Mouse (Mus musculus) liver, adult 2 months (tissue): ENCODE data around the gene Trabd2b. TPM values are rescaled to one million over a fixed set of nuclear protein-coding genes. Genes with fewer than 3 reads are reported as not detected.

Experiments
- DNase-seq: peaks from one replicate; pipeline ENCODE4 v3.0.0-alpha.2; 2011; ENCODE audit warnings: low read depth, low spot score; ENCODE audit errors: extremely low read depth
- H3K27ac ChIP-seq: fragments of 200-500 bp; replicated peaks from 2 replicates; pipeline ENCODE4 v1.5.1; 2012; ENCODE audit warnings: low read depth, mild to moderate bottlenecking, control low read depth, inconsistent platforms, low read length; ENCODE audit not compliant: insufficient read depth
- H3K27me3 ChIP-seq: fragments of 200-500 bp; 2 replicates; pipeline ENCODE4 v1.6.1; 2012; ENCODE audit warnings: mild to moderate bottlenecking, moderate library complexity, low read length, inconsistent platforms; ENCODE audit not compliant: control insufficient read depth, insufficient read depth
- H3K36me3 ChIP-seq: fragments of 200-500 bp; 2 replicates; pipeline ENCODE4 v1.6.1; 2012; ENCODE audit warnings: low read length, inconsistent platforms; ENCODE audit not compliant: control insufficient read depth, insufficient read depth
- H3K4me1 ChIP-seq: fragments of 200-500 bp; 2 replicates; pipeline ENCODE4 v1.6.1; 2011; ENCODE audit warnings: low read length; ENCODE audit not compliant: control insufficient read depth, insufficient read depth
- H3K4me3 ChIP-seq: fragments of 200-500 bp; 2 replicates; pipeline ENCODE4 v1.5.1; 2011; ENCODE audit warnings: low read depth, mild to moderate bottlenecking, control low read depth, low read length, moderate library complexity; ENCODE audit not compliant: insufficient read depth
- H3K79me2 ChIP-seq: fragments of 200-500 bp; 2 replicates; pipeline ENCODE4 v1.6.1; 2012; ENCODE audit warnings: inconsistent platforms, mild to moderate bottlenecking, low read length, moderate library complexity; ENCODE audit not compliant: control insufficient read depth, insufficient read depth
- H3K9ac ChIP-seq: fragments of 200-500 bp; 2 replicates; pipeline ENCODE4 v1.6.1; 2012; ENCODE audit warnings: low read depth, mild to moderate bottlenecking, control low read depth, inconsistent platforms, low read length
- CTCF ChIP-seq: fragments of 200-500 bp; IDR thresholded peaks from 2 replicates; pipeline ENCODE4 v1.5.1; 2011; ENCODE audit warnings: low read depth, low read length, control low read depth
- POLR2A ChIP-seq: fragments of 200-500 bp; IDR thresholded peaks from 2 replicates; pipeline ENCODE4 v1.6.1; 2011; ENCODE audit warnings: low read length, control low read depth; ENCODE audit not compliant: insufficient read depth; ENCODE audit errors: extremely low read depth
- WGBS: fragments of 180-500 bp; shearing (Covaris S2); methylation state at CpG from one replicate; pipeline ENCODE4 v1.1.7; 2018; 5-methylcytosine and 5-hydroxymethylcytosine counted together
- polyA plus RNA-seq: library from polyadenylated mRNA; depleted of rRNA; stranded (reverse); fragments of >200 nt; gene quantifications from 2 replicates; pipeline ENCODE4 v1.2.3, GENCODE M21; 2012
- total RNA-seq: library from RNA; depleted of rRNA; stranded (reverse); fragments of >200 nt; gene quantifications from 2 replicates; pipeline ENCODE4 v1.2.3, GENCODE M21; 2014

Gene Trabd2b
- total and polyA plus RNA-seq, 2 experiments: 0.09 to 0.10 TPM

DNA sequence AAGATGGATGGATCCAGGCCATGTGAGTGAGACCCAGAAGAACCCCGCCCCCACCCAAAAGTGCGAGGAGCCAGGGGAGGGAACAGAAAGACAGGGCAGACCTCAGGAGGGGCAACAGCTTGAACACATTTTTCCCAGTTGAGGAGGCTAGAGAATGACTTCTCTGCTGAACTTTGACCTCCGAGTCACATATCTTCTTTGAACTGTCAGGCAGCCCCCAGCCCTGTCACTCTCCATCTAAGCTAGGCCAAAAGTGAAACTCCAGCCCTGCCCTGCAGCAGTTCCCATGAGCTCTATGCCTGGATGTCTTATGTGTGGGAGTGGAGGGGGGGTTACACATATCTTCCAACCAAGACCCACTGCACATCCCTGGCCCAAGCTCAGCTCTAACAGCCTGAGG is 244.5 kb downstream of the Trabd2b start:
- Histone ChIP-seq H3K4me3 (no peak overlapping the region), H3K27me3 (peaks cover 3% of the 10 kb centered on the region; the same call in 1 of the 2 replicates), H3K36me3 (no peaks in the 10 kb centered on the region), H3K4me1 (no peaks in the 10 kb centered on the region), H3K9ac (no peak overlapping the region), H3K79me2 (no peaks in the 10 kb centered on the region), H3K27ac (no peak overlapping the region)
- no peak for DNase-seq
- no peak for TF ChIP-seq POLR2A
- no peak for TF ChIP-seq CTCF
- 68% methylated on average over 3 of the region's 3 CpGs for whole genome bisulfite sequencing

DNA sequence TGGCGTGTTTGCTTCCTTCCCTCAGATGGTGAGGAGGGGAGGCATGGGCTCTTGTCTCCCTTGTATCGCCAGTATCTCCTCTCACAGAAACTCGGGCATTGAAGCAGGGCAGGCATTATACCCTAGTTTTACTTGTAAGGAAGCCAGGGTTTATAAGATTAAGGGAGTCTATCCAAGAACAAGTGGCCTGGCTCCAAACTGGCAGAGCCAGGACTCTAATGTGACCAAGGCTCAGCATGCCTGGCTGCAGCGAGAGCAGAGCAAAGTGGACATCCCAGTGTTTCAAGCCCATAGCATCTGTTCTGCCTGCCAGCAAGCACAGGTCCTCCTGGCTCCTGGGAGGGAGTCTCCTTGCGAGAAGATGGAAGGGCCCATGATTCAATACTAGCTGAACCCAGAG is 245.1 kb downstream of the Trabd2b start:
- Histone ChIP-seq H3K4me3 (no peak overlapping the region), H3K4me1 (no peaks in the 10 kb centered on the region), H3K9ac (no peak overlapping the region), H3K27me3 (peaks cover 3% of the 10 kb centered on the region; the same call in 1 of the 2 replicates), H3K36me3 (no peaks in the 10 kb centered on the region), H3K79me2 (no peaks in the 10 kb centered on the region), H3K27ac (no peak overlapping the region)
- TF ChIP-seq POLR2A (no peak), CTCF (no peak)
- DNase-seq: no peak
- WGBS: 74% methylated on average over 5 of the region's 5 CpGs

GRCm38 (mm10) chr4:114652400-114652799 is 245.9 kb downstream of the Trabd2b start:
- DNase-seq: peak; percentile 20
- no peak for TF ChIP-seq CTCF
- no peak for TF ChIP-seq POLR2A
- H3K27ac ChIP-seq: no peak overlapping the region

GRCm38 (mm10) chr4:114657933-114658332 is 251.4 kb downstream of the Trabd2b start:
- WGBS: 60% methylated on average over 2 of the region's 2 CpGs
- Histone ChIP-seq H3K4me1 (no peaks in the 10 kb centered on the region), H3K4me3 (no peak overlapping the region), H3K27ac (no peak overlapping the region), H3K36me3 (no peaks in the 10 kb centered on the region), H3K79me2 (no peaks in the 10 kb centered on the region), H3K9ac (no peak overlapping the region), H3K27me3 (peaks cover 3% of the 10 kb centered on the region; the same call in 1 of the 2 replicates)
- no peak for DNase-seq
- TF ChIP-seq CTCF: no peak
- TF ChIP-seq POLR2A: no peak

More at GRCm38 (mm10) chr4:114652400-114652799, 245.9 kb downstream of the Trabd2b start:
- Histone ChIP-seq H3K9ac (no peak overlapping the region), H3K4me1 (no peaks in the 10 kb centered on the region), H3K36me3 (no peaks in the 10 kb centered on the region), H3K79me2 (no peaks in the 10 kb centered on the region), H3K27me3 (peaks cover 3% of the 10 kb centered on the region; the same call in 1 of the 2 replicates), H3K4me3 (no peak overlapping the region)
- WGBS: 77% methylated on average over 4 of the region's 4 CpGs

DNA sequence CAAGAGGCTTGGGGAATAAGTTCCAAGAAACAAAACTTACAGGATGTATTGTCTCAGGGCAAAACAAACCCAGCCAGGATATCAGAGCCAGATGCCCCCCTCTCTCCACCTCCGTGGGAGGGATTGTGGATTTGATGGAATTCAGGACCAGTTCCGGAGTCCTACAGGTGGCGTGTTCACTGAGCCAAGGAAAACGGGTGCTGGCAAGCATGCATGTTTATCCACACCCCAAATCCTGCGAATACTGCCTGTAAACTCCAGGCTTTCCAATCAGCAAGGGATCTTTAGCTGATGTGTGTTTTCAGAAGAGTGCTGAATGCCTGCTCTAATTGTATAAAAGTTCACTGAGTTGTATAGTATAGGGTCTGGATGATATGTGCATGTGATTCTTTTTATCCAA is 253.4 kb downstream of the Trabd2b start:
- no peak for TF ChIP-seq POLR2A
- no peak for TF ChIP-seq CTCF
- Histone ChIP-seq H3K9ac (no peak overlapping the region), H3K27ac (no peak overlapping the region), H3K36me3 (no peaks in the 10 kb centered on the region), H3K79me2 (no peaks in the 10 kb centered on the region), H3K4me1 (no peaks in the 10 kb centered on the region), H3K4me3 (no peak overlapping the region), H3K27me3 (peaks cover 3% of the 10 kb centered on the region; the same call in 1 of the 2 replicates)
- DNase-seq: no peak
- 57% methylated on average over 5 of the region's 5 CpGs for WGBS
